Mouse (Mus musculus) erythroid progenitor cell, adult 5-6 weeks (primary cell): ENCODE measurements around the gene Calr4. TPM values are rescaled to one million over a fixed set of nuclear protein-coding genes. Genes with fewer than 3 reads are reported as not detected.

ENCODE experiments used
- ATAC-seq: replicated peaks from 2 replicates; pipeline ENCODE4 v1.8.0; 2016; ENCODE audit warnings: moderate number of reproducible peaks, mild to moderate bottlenecking, moderate TSS enrichment, inconsistent platforms; ENCODE audit not compliant: poor library complexity, low FRiP score, severe bottlenecking
- total RNA-seq, 2 experiments: library from RNA; stranded (forward) in 1 of 2; stranded (reverse) in 1 of 2; fragments of 150-400 nt in 1 of 2; fragments of 186-747, 209-891 nt in 1 of 2; gene quantifications; 2 replicates each; pipeline versions ENCODE4 v1.2.3 to v1.2.4; 2015 to 2017; ENCODE audit warnings: low replicate concordance in 2 of 2

Gene Calr4
- total RNA-seq, 2 experiments from 2014 or later: not detected

DNA sequence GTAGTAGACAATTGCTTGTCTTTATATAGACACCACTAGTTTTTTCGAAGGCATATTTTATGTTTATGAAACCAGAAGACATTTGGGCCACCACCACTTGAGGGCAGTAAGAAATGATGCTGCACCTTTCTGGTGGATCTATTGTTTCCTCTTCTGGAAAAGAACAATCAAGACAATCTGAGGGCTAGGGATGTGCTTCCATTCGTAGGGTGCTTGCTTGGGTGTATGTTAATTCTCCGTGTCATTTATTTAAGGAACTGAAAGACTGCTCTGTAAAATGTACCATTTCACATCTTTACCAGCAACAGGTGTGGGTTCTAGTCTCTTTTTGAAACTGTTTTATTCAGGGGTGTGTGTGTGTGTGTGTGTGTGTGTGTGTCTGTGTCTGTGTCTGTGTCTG lies 34.6 kb downstream of the Calr4 start:
- no peak for ATAC-seq

DNA sequence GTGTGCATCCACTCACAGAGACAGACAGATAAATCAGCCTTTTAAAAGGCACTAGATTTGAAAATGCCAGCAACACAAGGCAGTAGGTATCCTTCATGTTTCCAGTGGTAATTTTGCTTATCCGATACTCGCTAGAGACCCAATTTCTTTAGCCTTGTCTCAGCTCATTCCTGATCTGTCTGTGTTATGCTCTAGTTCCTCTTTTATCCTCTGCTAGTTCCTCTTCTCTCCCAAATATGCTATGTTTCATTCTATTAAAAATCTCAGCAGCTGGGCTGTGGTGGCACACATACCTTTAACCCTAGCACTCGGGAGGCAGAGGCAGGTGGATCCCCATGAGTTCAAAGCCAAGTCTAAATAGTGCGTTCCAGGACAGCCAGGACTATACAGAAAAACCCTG lies 37.5 kb downstream of the Calr4 start:
- no peak for ATAC-seq

DNA sequence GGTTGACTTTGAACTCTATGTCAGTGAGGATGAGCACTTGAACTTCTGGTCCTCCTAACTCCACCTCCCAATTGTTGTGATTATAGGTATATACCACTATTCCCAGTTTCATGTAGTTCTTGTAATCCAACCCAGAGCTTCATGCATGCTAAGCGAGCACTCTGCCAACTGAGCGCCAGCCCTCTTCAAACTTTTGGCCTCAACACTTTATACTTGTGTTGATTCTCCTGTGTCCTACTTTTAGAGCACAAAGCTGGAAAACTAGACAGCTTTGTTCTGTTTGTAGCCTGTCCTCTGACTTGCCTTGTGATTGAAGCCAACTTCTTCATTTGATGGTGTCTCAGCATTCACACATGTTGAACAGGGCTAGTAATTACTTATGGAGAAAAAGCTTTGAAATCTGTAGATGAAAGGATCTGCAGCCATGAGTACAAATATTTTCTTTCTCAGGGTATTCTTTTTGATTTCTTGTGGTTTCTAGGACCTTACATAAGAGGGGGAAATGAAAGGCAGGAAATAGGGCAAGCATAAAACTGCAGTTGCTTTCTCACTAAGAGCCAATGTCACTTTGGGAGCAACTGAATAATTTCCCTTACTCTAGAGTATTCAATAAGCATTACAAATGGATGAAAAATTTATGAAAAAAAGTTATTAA lies 39.4 kb downstream of the Calr4 start:
- no peak for ATAC-seq

DNA sequence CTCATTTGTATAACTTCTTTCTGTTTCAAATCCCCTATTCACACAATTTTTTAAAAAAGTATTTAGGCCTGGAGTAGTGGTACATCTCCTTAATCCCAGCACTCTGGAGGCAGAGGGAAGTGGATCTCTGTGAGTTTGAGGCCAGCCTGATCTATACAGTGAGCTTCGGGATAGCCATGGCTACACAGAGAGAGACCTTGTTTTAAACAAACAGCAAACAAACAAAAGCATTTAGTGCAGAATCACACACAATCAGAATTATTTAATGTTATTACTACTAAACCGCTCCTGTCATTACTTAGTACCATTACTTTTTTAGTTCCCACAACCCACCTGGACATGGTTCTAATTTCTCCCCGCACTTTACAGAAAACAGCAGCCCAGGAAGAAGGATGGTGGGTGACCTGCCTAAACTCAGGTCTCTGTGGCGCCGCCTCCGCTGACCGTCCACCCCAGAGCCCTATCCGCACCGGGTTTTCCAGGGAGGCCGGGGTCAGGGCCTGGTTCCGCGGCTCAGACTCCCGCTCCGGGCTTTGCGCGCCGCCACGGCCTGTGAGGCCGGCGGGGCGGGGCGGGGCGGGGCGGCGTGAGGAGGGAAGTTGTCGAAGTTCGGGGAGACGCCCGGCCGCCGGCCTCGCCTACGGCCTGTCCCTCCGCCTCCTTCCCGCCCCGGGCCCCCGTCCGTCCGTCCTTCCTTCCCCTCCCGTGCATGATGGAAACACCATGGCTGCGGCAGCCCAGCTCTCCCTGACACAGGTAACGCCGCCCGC lies 45.6 kb downstream of the Calr4 start, which contains the start of gene Eps15:
Eps15 (plus strand) TSS at position 580 of the 770 bp plus-strand sequence.
- ATAC-seq: peak; percentile 86

DNA sequence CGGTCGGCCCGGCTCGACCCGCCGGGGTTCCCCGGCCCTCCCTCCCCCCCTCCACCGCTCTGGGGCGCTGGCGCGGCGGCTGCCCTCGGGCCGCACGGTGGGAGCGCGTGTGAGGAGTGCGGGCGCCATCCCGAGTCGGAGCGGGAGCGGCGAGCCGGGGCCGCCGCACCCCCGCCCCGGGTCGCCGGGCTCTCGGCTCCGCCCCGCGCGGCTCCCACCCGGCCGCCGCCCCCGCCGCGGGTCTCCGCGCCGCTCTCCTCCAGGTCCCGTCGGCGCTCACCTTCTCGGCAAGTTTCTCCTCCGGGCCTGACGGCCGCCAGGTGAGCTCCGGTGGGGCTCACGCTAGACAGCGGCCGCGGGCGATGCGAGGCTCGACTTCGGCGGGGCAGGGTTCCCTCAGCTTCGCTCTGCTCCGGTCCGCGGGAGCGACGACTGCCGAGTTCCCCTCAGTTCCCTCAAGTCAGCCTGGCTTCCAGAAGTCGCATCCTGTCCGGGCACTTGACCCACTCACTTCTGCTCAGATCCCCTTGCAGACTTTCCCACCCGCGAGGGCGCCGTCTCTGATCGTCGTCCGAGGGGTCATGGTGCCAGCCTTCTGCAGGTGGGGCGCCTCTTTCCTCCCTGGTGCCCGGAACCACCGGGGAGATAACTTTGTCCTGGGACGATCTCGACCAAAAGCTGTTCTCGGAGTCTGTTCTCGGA lies 46.3 kb downstream of the Calr4 start:
- peak; percentile 54 for ATAC-seq

DNA sequence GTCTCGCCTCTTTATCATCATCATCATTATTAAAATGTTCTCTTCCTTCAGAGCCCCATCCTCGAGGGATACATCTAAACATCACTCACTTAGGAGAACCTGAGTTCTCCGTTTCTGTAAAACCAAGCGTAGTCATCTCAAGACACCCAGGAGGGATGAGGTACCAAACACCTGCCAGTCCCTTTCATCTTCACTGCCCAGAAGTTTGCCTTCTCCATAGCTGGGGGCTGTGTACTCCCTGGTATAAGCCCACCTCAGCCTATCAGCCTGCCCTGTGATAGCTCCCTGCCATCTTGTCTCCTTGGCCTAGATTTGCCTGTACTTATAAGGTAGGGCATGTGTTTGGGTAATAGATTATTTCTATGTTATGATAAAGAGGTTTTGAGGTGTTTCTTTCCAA lies 46.9 kb downstream of the Calr4 start:
- peak; percentile 37 for ATAC-seq

DNA sequence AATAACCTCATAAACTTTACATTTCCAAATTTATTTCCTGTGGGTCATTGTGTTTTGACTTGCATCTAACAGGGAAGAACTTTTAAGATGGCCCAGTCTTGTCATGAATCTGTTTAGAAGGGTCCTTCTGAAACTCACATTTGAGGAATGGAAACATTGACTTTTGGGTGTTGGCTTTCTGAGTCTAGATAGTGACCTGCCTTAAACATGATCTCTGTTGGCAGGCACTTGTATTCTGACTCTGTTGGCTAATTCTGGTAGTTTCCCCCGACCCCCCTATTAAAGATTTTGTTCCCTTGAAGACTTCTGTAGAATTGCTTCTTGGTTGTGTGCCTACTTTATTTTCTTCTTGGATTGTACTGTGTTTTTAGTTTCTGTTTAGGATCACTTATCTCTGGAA lies 47.7 kb downstream of the Calr4 start:
- ATAC-seq: no peak

DNA sequence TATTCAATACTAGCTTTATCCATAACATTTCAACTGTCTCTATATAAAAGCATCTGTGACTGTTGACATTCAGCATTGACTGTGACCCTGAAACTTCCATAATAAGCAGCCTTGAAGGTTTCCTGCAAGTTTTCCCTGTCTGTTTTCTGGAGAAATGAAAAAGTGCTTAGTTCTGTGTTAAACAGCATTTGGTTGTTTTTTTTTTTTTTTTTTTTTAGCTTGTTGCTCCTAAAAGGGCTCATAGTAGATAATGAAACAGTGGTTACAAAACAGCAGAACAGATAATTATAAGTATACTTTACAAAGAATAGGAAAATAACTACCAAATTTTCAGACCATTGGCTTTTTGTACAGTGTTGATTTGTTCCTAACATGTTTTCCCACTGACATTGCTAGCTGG lies 60.3 kb downstream of the Calr4 start:
- ATAC-seq: no peak

DNA sequence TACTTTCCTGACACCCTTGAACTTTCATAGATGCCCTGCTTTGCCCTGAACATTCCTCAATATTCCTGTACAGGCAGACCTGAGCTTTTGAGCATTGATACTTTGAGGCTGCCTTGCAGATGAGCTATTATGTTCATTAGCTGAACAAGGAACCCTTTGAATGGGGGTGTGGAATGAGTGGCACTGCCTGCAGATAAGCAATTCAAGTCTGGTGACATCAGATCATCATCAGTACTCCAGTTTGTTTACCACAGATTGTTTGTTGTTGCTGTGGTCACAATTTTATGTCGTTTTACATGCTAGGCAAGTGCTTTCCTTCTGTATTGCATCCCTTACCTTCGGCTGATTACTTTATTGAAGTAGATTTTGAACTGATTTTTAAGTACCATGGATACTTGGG lies 62.2 kb downstream of the Calr4 start:
- ATAC-seq: no peak

DNA sequence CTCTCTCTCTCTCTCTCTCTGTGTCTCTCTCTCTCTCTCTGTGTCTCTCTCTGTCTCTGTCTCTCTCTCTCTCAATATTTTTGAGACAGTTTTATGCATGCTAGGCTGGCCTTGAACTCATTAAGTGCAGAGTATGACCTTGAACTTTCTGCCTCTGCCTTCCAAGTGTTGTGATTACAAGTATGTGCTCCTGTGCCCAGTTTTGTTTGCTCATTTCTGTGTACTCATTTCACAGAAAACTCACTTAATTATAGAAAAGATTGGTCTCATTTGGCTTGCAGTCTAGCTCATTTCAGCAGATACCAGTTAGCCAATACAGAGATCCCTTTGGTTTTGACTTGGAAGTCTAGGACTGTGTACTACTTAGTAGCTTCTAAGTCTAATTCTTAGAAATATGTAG lies 64.9 kb downstream of the Calr4 start:
- ATAC-seq: no peak

Other genes starting within 250 kb of the Calr4 start
- 207 and 431 TPM in 2 replicates for gene Nrd1, start 233.8 kb upstream of the Calr4 start, total RNA-seq (2015; ENCODE audit: low replicate concordance)
- gene Nrd1, start 233.8 kb upstream of the Calr4 start, total RNA-seq (2017; ENCODE audit: low replicate concordance): 190 and 209 TPM in 2 replicates
- 71.0 and 90.1 TPM in 2 replicates for gene Osbpl9, start 32.2 kb upstream of the Calr4 start, total RNA-seq (2015; ENCODE audit: low replicate concordance)
- gene Osbpl9, start 32.2 kb upstream of the Calr4 start, total RNA-seq (2017; ENCODE audit: low replicate concordance): 29.3 and 32.2 TPM in 2 replicates
- gene Eps15, start 45.8 kb downstream of the Calr4 start, total RNA-seq (2015; ENCODE audit: low replicate concordance): 121 and 126 TPM in 2 replicates
- gene Eps15, start 45.8 kb downstream of the Calr4 start, total RNA-seq (2017; ENCODE audit: low replicate concordance): 137 and 170 TPM in 2 replicates
- gene Ttc39a, start 172.1 kb downstream of the Calr4 start, total RNA-seq (2015; ENCODE audit: low replicate concordance): 5.0 and 14.4 TPM in 2 replicates
- gene Ttc39a, start 172.1 kb downstream of the Calr4 start, total RNA-seq (2017; ENCODE audit: low replicate concordance): 3.9 and 29.2 TPM in 2 replicates